18 mouse cellular contexts compared by ENCODE assay signal in genomic region chr11:56898548-56898951, GRCm38 (mm10).
DNase-seq lines count a peak whose midpoint lies in the region; ATAC-seq and TF ChIP-seq lines count a peak whose summit lies in the region.
"Had no signal": no experiment of that assay in that cellular context is flagged by ENCODE, and none has a peak within 500 bp of the region (broad histone marks: within the 10 kb centered on the region; RNA-seq: fewer than 3 reads in every experiment).

No protein-coding gene starts in this region.

- no peak overlapping the region for H3K4me3 ChIP-seq in midbrain, embryonic 10.5 days
- H3K4me3 ChIP-seq in midbrain, embryonic 16.5 days (ENCODE audit: low read depth, low read length): no peak overlapping the region
- no peak overlapping the region for H3K4me3 ChIP-seq in hindbrain, postnatal 0 days (ENCODE audit: low read length)
- no peak overlapping the region for H3K4me3 ChIP-seq in thymus, adult 2 months (ENCODE audit: control insufficient read depth, insufficient read depth, low read length)
- H3K4me3 ChIP-seq: embryonic facial prominence, embryonic 12.5 days; heart, adult 2 months; hindbrain, embryonic 15.5 days; liver, embryonic 15.5 days had no signal

- no peak overlapping the region for H3K4me2 ChIP-seq in midbrain, embryonic 16.5 days (ENCODE audit: low read length)
- no peak overlapping the region for H3K4me2 ChIP-seq in hindbrain, postnatal 0 days (ENCODE audit: low read depth, low read length)
- H3K4me2 ChIP-seq: embryonic facial prominence, embryonic 12.5 days; hindbrain, embryonic 15.5 days; liver, embryonic 15.5 days had no signal

- H3K27me3 ChIP-seq in midbrain, embryonic 10.5 days (ENCODE audit: low read depth, poor library complexity, severe bottlenecking): peaks cover 9% of the 10 kb centered on the region; the same call in 1 of the 2 replicates
- no peaks in the 10 kb centered on the region; the same call in 1 of the 2 replicates for H3K27me3 ChIP-seq in midbrain, embryonic 16.5 days (ENCODE audit: control insufficient read depth, insufficient read depth, low read depth, low read length)
- no peaks in the 10 kb centered on the region for H3K27me3 ChIP-seq in hindbrain, postnatal 0 days (ENCODE audit: insufficient read depth, low read length)
- no peaks in the 10 kb centered on the region for H3K27me3 ChIP-seq in thymus, adult 2 months (ENCODE audit: control insufficient read depth, insufficient read depth, low read length)
- H3K27me3 ChIP-seq: CH12.LX; embryonic facial prominence, embryonic 12.5 days; liver, embryonic 15.5 days had no signal

- H3K36me3 ChIP-seq in midbrain, embryonic 10.5 days: no peaks in the 10 kb centered on the region
- no peaks in the 10 kb centered on the region for H3K36me3 ChIP-seq in midbrain, embryonic 16.5 days (ENCODE audit: control insufficient read depth, insufficient read depth, low read length)
- no peaks in the 10 kb centered on the region for H3K36me3 ChIP-seq in hindbrain, postnatal 0 days (ENCODE audit: insufficient read depth, low read length)
- no peaks in the 10 kb centered on the region for H3K36me3 ChIP-seq in thymus, adult 2 months (ENCODE audit: control insufficient read depth, insufficient read depth, low read length)
- H3K36me3 ChIP-seq: embryonic facial prominence, embryonic 12.5 days; hindbrain, embryonic 15.5 days; liver, embryonic 15.5 days had no signal

- ATAC-seq in midbrain, embryonic 16.5 days: no peak
- peak; percentile 62 for ATAC-seq in hindbrain, postnatal 0 days
- ATAC-seq: lung, postnatal 0 days had no signal

- peaks cover 13% of the 10 kb centered on the region for H3K4me1 ChIP-seq in midbrain, embryonic 10.5 days
- no peaks in the 10 kb centered on the region for H3K4me1 ChIP-seq in midbrain, embryonic 16.5 days (ENCODE audit: control insufficient read depth, insufficient read depth, low read length)
- no peaks in the 10 kb centered on the region for H3K4me1 ChIP-seq in hindbrain, postnatal 0 days (ENCODE audit: insufficient read depth, low read length)
- no peaks in the 10 kb centered on the region for H3K4me1 ChIP-seq in thymus, adult 2 months (replicated peaks; ENCODE audit: control insufficient read depth, insufficient read depth, low read length)
- H3K4me1 ChIP-seq: embryonic facial prominence, embryonic 12.5 days; liver, embryonic 15.5 days had no signal

- peak; percentile 57 to 65 for DNase-seq in cerebellum, postnatal 10 days
- DNase-seq in cerebellum, adult 9-11 months: no peak
- DNase-seq in midbrain, embryonic 10.5 days (ENCODE audit: low spot score): peak; percentile 44
- DNase-seq in hindbrain, postnatal 0 days (ENCODE audit: low spot score): peak; percentile 28
- DNase-seq in retina, postnatal 1 day: peak; percentile 10
- DNase-seq in right cerebral cortex, postnatal 4 days: no peak
- DNase-seq in thymus, adult 2 months: no peak
- DNase-seq: adrenal gland, postnatal 14 days; cerebellum, adult 8-10 months; heart, adult 2 months; kidney, adult 8-10 months; kidney, postnatal 25 days had no signal

- no peak for TF ChIP-seq POLR2A in thymus, adult 2 months (IDR thresholded peaks at IDR 0.05; ENCODE audit: control insufficient read depth, extremely low read depth, insufficient read depth, low read length, poor library complexity)

- H3K9me3 ChIP-seq in midbrain, embryonic 10.5 days (replicated peaks): no peaks in the 10 kb centered on the region
- no peaks in the 10 kb centered on the region for H3K9me3 ChIP-seq in midbrain, embryonic 16.5 days (replicated peaks; ENCODE audit: control insufficient read depth, low read length, poor library complexity, severe bottlenecking)
- no peaks in the 10 kb centered on the region for H3K9me3 ChIP-seq in hindbrain, postnatal 0 days (ENCODE audit: low read length)
- H3K9me3 ChIP-seq: embryonic facial prominence, embryonic 12.5 days; hindbrain, embryonic 15.5 days; liver, embryonic 15.5 days had no signal

- 49% methylated on average over 4 of the region's 4 CpGs for WGBS in midbrain, embryonic 10.5 days
- WGBS in midbrain, embryonic 16.5 days: 21% methylated on average over 4 of the region's 4 CpGs
- 33% methylated on average over 4 of the region's 4 CpGs for WGBS in hindbrain, postnatal 0 days
- whole genome bisulfite sequencing in thymus, adult 2 months: 94% methylated on average over 4 of the region's 4 CpGs

- no peak overlapping the region for H3K27ac ChIP-seq in midbrain, embryonic 10.5 days (replicated peaks)
- H3K27ac ChIP-seq in midbrain, embryonic 16.5 days (ENCODE audit: low read length): no peak overlapping the region
- no peak overlapping the region for H3K27ac ChIP-seq in hindbrain, postnatal 0 days
- no peak overlapping the region for H3K27ac ChIP-seq in thymus, adult 2 months (ENCODE audit: control insufficient read depth, insufficient read depth, low read length)
- H3K27ac ChIP-seq: embryonic facial prominence, embryonic 12.5 days; heart, adult 2 months; hindbrain, embryonic 15.5 days; liver, embryonic 15.5 days had no signal

- H3K9ac ChIP-seq in midbrain, embryonic 16.5 days (ENCODE audit: low read depth, low read length): no peak overlapping the region
- H3K9ac ChIP-seq in hindbrain, postnatal 0 days (replicated peaks; ENCODE audit: low read length): no peak overlapping the region
- H3K9ac ChIP-seq: embryonic facial prominence, embryonic 12.5 days; hindbrain, embryonic 15.5 days; liver, embryonic 15.5 days had no signal

- TF ChIP-seq CTCF in hindbrain, postnatal 0 days (IDR thresholded peaks at IDR 0.05; ENCODE audit: low read depth): no peak
- no peak for TF ChIP-seq CTCF in thymus, adult 2 months (IDR thresholded peaks at IDR 0.05; ENCODE audit: borderline replicate concordance, control insufficient read depth, extremely low read depth, insufficient read depth, low read length, poor library complexity)

Comparison
In these comparisons a context has a peak if more than half of its experiments do, and no peak if none do; other contexts are left out.
1. DNase-seq: peak in cerebellum, postnatal 10 days (2 of 2), midbrain, embryonic 10.5 days (single experiment), hindbrain, postnatal 0 days (single experiment) and retina, postnatal 1 day (single experiment); none in cerebellum, adult 9-11 months (single experiment), right cerebral cortex, postnatal 4 days (single experiment) and thymus, adult 2 months (single experiment).